Mouse (Mus musculus) C2C12 (cell line): ENCODE results near the gene Prkci. TPM values are rescaled to one million over a fixed set of nuclear protein-coding genes. Genes with fewer than 3 reads are reported as not detected.

ENCODE experiments used
- H3K27me3 ChIP-seq: one replicate; pipeline ENCODE4 v1.6.1; 2011; ENCODE audit not compliant: control insufficient read depth, insufficient read depth, insufficient read length
- H3K36me3 ChIP-seq: one replicate; pipeline ENCODE4 v1.6.1; 2011; ENCODE audit not compliant: control insufficient read depth, insufficient read depth
- H3K4me3 ChIP-seq: one replicate; pipeline ENCODE4 v1.5.1; 2011; ENCODE audit warnings: mild to moderate bottlenecking, control low read depth; ENCODE audit not compliant: poor library complexity, insufficient read depth, severe bottlenecking
- H3K79me2 ChIP-seq: one replicate; pipeline ENCODE4 v1.6.1; 2011; ENCODE audit not compliant: control insufficient read depth, insufficient read depth
- H3K79me3 ChIP-seq: one replicate; pipeline ENCODE4 v1.6.1; 2011; ENCODE audit warnings: low read depth, control low read depth
- H3ac ChIP-seq: one replicate; pipeline ENCODE3; 2011; ENCODE audit warnings: low read depth; ENCODE audit not compliant: control insufficient read depth, insufficient read length
- CEBPB ChIP-seq: IDR thresholded peaks from one replicate; pipeline ENCODE4 v1.6.1; 2011; ENCODE audit warnings: low read depth, mild to moderate bottlenecking, control low read depth, moderate library complexity
- CTCF ChIP-seq: IDR thresholded peaks from one replicate; pipeline ENCODE4 v1.5.1; 2011; ENCODE audit not compliant: control insufficient read depth, insufficient read depth, insufficient read length
- FOSL1 ChIP-seq: IDR thresholded peaks from one replicate; pipeline ENCODE4 v1.8.0; 2011; ENCODE audit warnings: mild to moderate bottlenecking, low read length; ENCODE audit not compliant: poor library complexity, insufficient read depth, severe bottlenecking
- MAX ChIP-seq: IDR thresholded peaks from one replicate; pipeline ENCODE4 v1.6.1; 2011; ENCODE audit warnings: mild to moderate bottlenecking, control low read depth
- MYOD1 ChIP-seq: IDR thresholded peaks from one replicate; pipeline ENCODE4 v1.6.1; 2011; ENCODE audit warnings: low read depth; ENCODE audit not compliant: control insufficient read depth, insufficient read length
- MYOG ChIP-seq: IDR thresholded peaks from one replicate; pipeline ENCODE4 v1.6.1; 2011; ENCODE audit not compliant: control insufficient read depth, insufficient read length; ENCODE audit errors: extremely low read depth
- USF1 ChIP-seq: IDR thresholded peaks from one replicate; pipeline ENCODE4 v1.6.1; 2011; ENCODE audit warnings: low read depth, mild to moderate bottlenecking, control low read depth, moderate library complexity
- polyA plus RNA-seq: library from polyadenylated mRNA; unstranded; fragments of >200 nt; fragmentation: generic; extraction: Trizol; gene quantifications from one replicate; pipeline ENCODE4 v1.2.1, GENCODE M21; 2012; ENCODE audit warnings: missing spikeins

Gene Prkci
- polyA plus RNA-seq, 1 experiment = 17.5 TPM

GRCm38 (mm10) chr3:31020656-31021055 lies 25.1 kb downstream of the Prkci start:
- peaks cover 32% of the 10 kb centered on the region for H3K79me3 ChIP-seq
- no peak overlapping the region for H3ac ChIP-seq
- H3K36me3 ChIP-seq = peaks cover 13% of the 10 kb centered on the region
- H3K4me3 ChIP-seq = no peak overlapping the region
- peaks cover 66% of the 10 kb centered on the region for H3K79me2 ChIP-seq
- H3K27me3 ChIP-seq = no peaks in the 10 kb centered on the region
- TF ChIP-seq MYOD1 (no peak), MAX (no peak), FOSL1 (no peak), USF1 (no peak), CTCF (no peak), MYOG (no peak), CEBPB (no peak)

- Histone ChIP-seq H3K79me3 (peaks cover 19% of the 10 kb centered on the region), H3K27me3 (no peaks in the 10 kb centered on the region)
- TF ChIP-seq CTCF = no peak
- peak; percentile 71 for TF ChIP-seq FOSL1
- TF ChIP-seq CEBPB = no peak
- peak; percentile 16 for TF ChIP-seq MAX
- TF ChIP-seq MYOD1 = peak; percentile 77
- no peak for TF ChIP-seq USF1
- TF ChIP-seq MYOG = no peak
Measured at GRCm38 (mm10) chr3:31022895-31023436, 27.4 kb downstream of the Prkci start.

GRCm38 (mm10) chr3:31027718-31028117 lies 32.2 kb downstream of the Prkci start:
- H3K79me2 ChIP-seq = peaks cover 28% of the 10 kb centered on the region
- TF ChIP-seq MAX (no peak), CEBPB (no peak), MYOD1 (no peak), FOSL1 (no peak), CTCF (no peak)

More at GRCm38 (mm10) chr3:31022895-31023436, 27.4 kb downstream of the Prkci start:
- no peak overlapping the region for H3ac ChIP-seq
- no peak overlapping the region for H3K4me3 ChIP-seq
- peaks cover 55% of the 10 kb centered on the region for H3K79me2 ChIP-seq
- peaks cover 28% of the 10 kb centered on the region for H3K36me3 ChIP-seq

GRCm38 (mm10) chr3:31031621-31032020 lies 36.1 kb downstream of the Prkci start:
- Histone ChIP-seq H3ac (no peak overlapping the region), H3K79me3 (peaks cover 1% of the 10 kb centered on the region), H3K4me3 (no peak overlapping the region), H3K36me3 (peaks cover 44% of the 10 kb centered on the region), H3K27me3 (no peaks in the 10 kb centered on the region), H3K79me2 (peaks cover 2% of the 10 kb centered on the region)
- TF ChIP-seq MAX (no peak), FOSL1 (no peak), USF1 (no peak), MYOD1 (no peak), CEBPB (no peak), MYOG (no peak), CTCF (no peak)

More at GRCm38 (mm10) chr3:31027718-31028117, 32.2 kb downstream of the Prkci start:
- Histone ChIP-seq H3K4me3 (no peak overlapping the region), H3K36me3 (peaks cover 42% of the 10 kb centered on the region), H3ac (no peak overlapping the region), H3K27me3 (no peaks in the 10 kb centered on the region), H3K79me3 (peaks cover 9% of the 10 kb centered on the region)

- peaks cover 51% of the 10 kb centered on the region for H3K36me3 ChIP-seq
- H3K79me2 ChIP-seq = no peaks in the 10 kb centered on the region
- peaks cover 1% of the 10 kb centered on the region for H3K79me3 ChIP-seq
- no peaks in the 10 kb centered on the region for H3K27me3 ChIP-seq
- no peak for TF ChIP-seq MAX
- no peak for TF ChIP-seq MYOG
- TF ChIP-seq CTCF = no peak
- TF ChIP-seq MYOD1 = no peak
- no peak overlapping the region for H3K4me3 ChIP-seq
- no peak overlapping the region for H3ac ChIP-seq
Measured at GRCm38 (mm10) chr3:31033644-31034043, 38.1 kb downstream of the Prkci start.

- TF ChIP-seq MYOG (no peak), USF1 (no peak), MYOD1 (no peak), CEBPB (no peak), MAX (no peak), CTCF (no peak), FOSL1 (no peak)
- H3K79me2 ChIP-seq = no peaks in the 10 kb centered on the region
- H3K79me3 ChIP-seq = no peaks in the 10 kb centered on the region
- no peak overlapping the region for H3K4me3 ChIP-seq
- H3ac ChIP-seq = no peak overlapping the region
- peaks cover 69% of the 10 kb centered on the region for H3K36me3 ChIP-seq
- no peaks in the 10 kb centered on the region for H3K27me3 ChIP-seq
Measured at GRCm38 (mm10) chr3:31037851-31038250, 42.3 kb downstream of the Prkci start.
